Mouse (Mus musculus): Measurements from ENCODE around the gene Itpkb.
A peak's percentile ranks its signal among the peaks of the same experiment; 100 is the strongest.

Gene Itpkb

DNA sequence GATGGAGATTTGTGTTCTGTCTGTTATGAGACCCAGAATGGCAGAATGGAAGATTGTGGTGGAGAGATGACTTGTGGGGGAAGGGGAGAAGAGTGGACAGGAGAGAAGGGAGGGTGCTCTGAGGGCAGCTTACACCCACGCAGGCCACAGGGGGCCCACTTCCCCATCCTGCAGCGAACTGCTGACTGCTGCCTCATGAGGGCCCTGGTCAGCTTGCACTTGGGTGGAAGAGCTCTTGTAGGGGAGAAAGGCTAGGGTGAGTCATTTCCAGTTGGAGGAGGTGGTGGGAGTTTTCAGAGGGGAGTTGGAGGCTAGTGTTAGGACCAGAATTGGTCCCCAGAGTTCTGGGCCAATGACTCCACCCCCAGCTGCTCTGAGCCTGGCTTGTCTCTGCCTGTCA lies 86.8 kb downstream of the Itpkb start:
- no peak for DNase-seq (ENCODE audit: low read depth, low spot score)

DNA sequence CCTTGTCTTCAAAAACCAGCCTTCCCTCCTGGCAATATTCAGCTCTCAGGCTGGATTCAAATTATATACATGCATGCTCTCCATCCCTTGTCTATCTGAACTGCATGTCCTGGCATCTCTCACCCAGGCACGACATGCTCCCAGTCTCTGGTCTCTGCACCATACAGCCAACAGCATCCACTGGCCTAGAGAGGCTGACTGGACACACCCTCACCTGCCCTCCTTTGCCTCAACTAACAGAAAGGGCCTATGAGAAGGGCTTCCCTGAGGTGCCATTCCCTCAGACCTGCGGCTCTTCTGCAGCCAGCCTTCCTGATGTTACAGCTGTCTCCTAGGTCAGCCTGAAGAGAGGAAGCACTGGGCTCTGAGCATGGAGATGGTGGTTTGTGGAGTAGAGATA lies 88.8 kb downstream of the Itpkb start:
- no peak for DNase-seq (ENCODE audit: low read depth, low spot score)

DNA sequence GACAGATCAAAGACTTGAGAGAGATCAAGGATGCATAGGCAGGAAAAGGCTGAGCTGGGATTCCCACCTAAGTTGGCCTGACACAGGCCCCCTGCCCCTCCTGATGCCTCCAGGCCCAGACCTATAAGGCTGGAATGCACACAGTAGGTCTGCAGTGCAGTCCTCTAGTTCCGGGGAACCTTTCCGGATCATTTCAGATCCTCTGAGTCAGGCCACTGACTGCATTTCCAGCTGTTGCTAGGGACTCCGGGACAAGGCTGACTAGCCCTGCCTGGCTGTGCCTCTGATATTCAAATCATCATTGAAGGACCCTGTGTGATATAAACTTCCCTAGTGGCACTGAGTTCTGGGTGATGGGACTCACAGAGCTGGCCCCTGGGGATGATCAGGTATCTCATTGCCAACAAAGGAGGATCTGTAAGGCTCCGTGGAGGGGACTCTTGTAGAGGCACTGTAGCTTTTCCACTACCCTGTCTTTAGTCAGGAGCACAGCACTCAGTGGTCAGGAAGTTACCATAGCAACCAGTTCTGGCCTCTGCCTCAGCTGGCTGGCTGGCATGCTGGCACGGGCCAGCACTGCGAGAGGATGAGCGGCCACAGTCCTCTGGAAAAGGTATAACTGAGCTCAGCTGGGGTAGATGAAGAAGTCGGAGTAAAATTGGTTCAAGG lies 90.3 kb downstream of the Itpkb start:
- DNase-seq (ENCODE audit: low read depth, low spot score), result no peak

DNA sequence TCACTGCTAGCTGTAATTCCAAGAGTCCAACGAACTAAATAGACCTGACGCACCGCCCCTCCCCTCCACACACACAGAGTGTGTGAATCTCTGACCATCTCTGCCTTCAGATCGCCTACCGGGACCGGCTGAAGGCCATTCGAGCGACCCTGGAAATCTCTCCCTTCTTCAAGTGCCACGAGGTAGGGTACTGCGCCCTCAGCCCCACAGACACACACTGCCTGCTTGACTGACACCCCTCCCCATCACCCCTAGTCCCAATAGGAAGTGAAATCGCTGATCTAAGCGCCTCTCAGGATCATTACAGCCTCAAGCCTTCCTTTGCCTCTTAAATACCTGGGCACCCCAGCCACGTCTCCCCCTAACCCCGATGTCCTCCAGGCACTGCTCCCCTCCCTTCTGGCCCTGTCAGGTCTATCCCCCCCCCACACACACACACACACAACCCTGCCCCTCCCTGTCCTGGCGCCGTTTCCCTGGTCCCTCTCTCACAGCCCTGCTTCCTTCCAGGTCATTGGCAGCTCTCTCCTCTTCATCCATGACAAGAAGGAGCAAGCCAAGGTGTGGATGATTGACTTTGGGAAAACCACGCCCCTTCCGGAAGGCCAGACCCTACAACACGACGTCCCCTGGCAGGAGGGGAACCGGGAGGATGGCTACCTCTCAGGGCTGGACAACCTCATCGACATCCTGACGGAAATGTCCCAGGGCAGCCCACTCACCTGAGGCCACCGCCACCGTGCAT lies 91.1 kb downstream of the Itpkb start:
- DNase-seq (ENCODE audit: low read depth, low spot score), result no peak

DNA sequence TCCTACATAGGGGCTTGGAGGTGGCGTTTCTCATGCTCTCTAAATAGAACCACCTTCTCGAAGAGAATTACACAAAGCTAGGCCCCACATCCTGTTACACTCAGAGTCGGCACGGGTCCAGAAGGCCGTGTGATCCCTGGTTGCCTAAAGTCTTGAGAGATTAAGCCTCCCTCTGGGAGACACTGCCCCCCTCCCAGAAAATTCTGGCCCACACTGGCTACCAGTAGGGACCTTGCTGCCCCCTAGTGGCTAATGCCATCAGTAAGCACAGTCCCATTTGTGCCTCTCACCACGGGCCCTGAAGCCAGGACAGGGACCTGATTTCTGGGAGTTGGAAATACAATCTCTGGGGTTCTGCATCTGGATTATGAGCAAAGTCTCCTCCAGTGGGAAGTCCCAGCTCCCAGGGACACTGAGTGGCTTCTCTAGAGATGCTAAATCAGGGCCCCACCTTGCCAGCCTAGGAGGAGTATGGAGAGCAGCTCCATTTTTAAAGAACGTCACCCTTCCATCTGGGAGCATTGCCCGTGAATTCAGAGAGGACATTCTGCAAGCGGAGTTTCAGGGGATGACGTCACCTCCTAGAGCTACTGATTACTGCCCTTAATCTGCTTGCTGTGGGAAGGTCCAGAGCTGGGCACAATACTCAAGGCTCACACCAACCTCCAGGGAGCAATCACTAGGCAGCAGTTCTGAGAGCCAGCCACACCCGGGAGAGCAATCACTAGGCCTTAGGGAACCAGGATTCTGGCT lies 92.0 kb downstream of the Itpkb start:
- DNase-seq (ENCODE audit: low read depth, low spot score), result no peak

DNA sequence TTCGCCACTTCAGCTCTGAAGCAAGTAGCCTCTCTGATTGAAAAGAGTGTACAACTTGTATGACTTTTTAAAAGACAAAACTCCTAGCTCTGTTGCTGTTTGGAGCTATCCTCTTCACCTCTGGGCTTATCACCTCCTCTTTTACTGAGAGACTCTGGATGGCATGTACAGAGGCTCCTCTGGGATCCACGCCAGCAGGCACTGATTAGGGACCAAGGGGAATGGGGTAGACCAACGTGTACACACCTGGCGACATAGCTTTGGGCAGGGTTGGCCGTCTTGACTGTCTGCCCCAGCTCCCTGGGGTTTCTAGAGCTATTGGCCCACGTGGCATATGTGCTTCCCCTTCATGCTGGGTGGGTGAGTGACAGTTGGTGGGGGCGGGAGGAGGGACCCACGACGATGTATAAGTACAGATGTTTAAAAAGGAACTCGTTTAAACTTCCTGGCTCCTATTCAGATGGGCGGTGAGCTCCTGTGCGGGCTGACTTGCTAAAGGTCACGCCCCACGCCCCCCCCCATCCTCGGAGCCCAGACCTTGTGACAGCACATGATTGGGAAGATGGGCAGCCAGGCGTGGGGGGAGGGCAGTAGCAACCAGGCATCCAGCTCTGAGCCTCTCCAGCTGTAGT lies 92.8 kb downstream of the Itpkb start:
- DNase-seq (ENCODE audit: low read depth, low spot score), result no peak

DNA sequence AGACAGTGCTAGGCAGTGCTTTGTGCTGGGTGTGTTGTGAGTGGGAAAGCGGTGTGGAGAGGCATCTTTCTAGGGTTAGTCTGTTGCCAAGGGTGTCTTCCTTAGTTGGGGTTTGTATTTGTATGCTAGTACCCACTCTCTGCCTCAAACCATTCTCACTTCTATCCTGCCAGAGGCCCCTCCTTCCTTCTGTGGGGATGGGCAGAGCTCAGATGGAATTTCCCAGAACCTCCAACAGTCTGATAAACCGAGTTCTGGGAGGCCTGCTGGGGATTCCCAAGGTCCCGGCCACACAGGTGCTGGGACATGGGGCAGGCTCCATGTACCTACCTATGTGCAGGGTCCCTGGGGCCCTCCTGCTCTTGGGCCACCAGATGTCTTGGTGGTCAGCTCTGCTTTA lies 93.6 kb downstream of the Itpkb start:
- DNase-seq (ENCODE audit: low read depth, low spot score), result no peak

DNA sequence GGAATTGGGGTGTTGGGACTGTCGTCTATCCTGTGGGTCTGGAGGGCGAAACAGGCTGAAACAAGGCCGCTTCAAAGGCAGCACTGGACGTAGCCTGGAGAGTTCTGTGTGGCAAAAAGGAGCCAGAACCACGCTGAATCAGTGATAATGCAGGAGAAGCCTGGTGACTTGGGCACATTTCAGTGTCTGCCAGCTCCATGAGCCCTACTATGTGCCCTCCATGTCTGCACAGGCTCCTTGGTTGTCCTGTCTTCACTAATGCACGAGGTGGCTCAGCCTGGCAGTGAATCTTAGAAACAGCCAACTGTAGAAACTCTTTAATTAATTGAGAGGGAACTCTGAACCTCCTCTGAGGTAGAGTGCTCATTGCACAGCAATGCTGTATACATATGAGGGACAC lies 96.1 kb downstream of the Itpkb start:
- DNase-seq (ENCODE audit: low read depth, low spot score), result no peak

DNA sequence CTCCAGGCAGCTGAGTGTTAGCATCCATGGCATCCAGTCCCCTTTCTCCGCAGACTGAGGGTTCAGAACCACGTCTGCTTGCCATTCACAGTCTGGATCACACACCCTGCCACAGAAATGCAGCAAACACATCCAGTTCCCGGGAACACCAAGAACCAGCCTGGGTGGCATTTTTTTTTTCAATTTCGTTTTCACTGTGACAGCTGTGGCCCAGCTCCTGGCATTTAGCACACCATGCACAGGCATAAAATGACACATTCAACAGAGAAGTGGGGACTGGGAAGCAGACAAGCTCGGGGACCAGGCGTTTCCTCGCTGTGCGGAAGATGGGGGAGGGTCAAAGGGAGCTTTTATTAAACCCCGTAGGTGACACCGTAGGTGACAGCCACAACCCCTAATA lies 97.4 kb downstream of the Itpkb start:
- DNase-seq (ENCODE audit: low read depth, low spot score), result peak; percentile 58

DNA sequence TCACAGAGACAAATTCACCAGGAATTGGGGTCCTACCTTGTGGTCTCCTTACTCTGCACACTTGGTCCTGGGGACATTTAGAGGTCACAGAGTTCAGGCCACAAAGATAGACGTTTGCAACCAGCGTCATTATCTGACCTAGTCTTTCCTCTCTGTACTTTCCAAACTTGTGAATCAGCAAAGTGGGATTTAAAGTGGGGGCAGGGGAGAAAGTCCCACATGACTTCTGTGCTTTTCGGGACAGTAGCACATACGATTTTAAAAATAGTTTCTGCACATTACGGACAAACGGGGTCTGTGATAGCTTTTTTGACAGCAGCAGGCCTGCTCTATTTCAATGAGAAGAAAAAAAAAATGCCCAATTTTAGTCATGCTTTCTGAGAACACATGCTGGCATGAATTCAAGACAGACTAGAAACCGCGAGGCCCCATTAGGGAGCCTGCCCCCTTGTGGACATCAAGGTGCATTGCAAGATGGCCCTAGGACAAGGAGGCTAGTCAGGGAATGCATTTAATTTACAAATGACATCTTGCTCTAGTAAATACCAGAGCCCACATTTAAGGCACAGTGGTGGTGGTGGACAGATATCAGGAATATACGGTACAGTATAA lies 97.9 kb downstream of the Itpkb start:
- DNase-seq (ENCODE audit: low read depth, low spot score), result no peak

DNA sequence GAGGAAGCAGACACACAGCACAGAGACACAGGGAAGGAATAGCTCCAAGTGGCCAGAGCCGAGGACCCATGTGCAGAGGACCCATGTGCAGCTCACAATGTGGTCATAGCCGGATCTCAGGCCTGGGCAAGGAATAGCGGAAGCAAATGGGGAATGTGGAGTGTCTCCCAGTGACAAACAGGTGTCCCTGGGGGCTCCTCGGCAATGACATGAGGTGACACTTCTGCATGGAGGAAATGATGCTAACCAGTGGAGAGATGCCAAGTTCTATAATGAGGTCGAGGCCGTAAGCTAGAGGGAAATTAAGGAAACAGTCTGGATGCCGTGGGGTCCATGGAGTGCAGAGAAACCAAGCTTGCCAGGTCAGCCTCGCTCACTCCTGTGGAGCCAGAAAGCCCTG lies 98.6 kb downstream of the Itpkb start:
- DNase-seq (ENCODE audit: low read depth, low spot score), result no peak

DNA sequence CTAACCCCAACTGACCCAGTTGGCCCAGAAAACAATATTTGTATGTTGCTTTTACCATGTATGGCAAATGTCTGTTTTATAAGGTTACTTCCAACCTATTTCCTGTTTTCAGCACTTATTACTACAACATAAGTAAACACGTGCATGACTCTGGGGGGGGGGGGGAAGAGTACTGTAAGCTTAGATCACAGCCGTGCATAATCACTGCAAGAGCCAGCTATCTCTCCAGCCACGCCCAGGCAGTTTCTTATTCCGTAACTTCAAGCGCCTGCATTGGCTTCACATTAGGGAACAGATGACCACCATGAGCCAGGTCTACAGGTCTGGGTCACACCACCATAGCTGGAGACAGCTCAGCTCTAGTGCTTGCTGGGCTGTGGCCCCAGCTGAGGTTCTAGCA lies 99.5 kb downstream of the Itpkb start:
- DNase-seq (ENCODE audit: low read depth, low spot score), result no peak

DNA sequence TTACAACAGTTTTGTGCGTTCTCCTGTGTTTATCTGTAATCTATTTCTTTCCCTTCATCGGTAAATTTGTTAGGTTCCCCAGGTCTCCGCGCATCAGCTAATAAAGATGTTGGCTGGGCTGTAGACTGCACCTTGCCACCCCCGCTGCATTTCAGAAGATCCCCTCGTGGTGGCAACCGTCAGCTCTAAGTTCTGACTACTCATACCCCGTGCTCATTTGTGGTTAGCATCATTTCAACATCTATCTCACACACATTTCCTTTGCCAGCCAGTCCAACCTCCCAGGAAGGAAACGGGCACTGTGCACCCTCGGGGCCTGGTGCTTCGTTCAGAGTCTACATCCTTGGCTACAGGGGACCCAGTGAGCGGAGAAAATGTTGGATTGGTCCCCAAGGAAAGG lies 101.5 kb downstream of the Itpkb start:
- peak; percentile 39 for DNase-seq (ENCODE audit: low read depth, low spot score)

DNA sequence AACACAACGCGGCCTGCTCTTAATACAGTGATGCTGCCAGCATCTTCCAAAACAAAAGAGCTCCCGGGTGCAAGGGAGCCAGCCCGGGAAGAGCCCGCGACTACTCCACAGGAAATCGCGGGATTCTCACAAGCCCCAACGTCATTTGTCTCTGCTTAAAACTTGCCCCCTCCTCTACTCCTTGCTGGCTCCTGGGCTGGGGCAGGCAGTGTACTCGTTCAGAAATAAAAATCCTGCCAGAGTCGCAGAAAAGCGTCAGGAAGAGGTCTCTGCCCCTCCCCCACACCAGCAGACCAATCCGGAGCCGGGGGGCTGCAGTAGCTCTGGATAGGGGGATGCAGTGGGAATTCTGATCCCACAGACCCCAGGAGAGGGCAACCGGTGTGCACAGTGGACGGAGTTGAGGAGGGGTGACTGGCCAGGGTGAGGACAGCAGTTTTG lies 102.8 kb downstream of the Itpkb start:
- DNase-seq (ENCODE audit: low read depth, low spot score), result no peak

DNA sequence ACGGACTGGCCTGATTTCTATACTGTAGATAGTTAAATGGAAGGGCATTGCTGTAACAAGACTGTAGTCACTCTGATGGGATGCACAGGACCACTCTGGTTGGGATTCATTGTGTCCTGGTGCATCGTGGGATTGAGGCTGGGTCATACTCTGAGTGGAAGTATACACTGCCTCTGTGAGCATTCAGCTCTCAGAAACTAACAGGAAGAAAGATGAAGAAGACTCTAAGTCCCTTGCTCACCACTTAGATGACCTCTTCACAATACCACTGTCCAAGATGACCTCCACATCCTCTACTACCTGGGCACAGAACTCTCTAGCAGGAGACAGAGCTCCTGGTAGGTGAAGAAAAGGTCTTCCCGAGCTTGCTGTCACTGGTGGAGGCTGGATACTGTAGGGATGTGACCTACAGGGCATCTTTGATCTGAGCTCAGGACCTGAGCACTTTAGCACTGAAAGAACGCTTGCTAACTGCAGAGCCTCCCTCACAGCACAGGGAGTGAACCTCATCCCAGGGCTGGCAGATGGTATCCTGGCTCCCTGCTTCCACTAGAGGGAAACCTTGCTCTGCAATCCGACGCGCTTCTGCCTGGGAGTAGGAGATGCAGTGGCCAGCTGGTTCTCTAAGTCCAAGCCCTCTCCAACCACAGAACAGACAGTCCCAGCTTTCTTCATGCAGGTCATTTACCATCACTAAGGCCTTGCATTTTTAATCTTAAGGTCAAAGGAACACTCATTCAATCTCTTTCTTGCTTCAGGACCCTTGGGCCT lies 103.7 kb downstream of the Itpkb start:
- peak; percentile 71 for DNase-seq (ENCODE audit: low read depth, low spot score)

DNA sequence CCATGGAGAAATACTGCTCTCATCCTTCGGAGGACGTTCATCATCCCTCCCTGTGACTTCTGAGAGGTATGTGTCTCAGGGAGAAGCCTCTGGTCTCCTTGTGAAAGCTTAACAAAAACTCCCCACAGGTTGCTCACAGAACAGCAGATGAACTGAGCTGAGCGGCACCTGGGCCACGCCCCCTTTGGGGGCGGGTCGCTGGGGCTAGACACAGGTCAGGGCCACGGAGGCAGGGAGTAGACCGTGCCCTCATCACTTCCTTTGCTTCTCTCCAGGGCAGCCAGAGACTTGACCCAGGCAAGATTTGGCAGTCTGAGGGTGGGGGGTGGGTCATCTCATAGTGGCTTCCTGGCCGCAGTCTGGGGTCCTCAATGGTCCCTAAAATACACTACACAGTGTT lies 104.6 kb downstream of the Itpkb start:
- no peak for DNase-seq (ENCODE audit: low read depth, low spot score)

DNA sequence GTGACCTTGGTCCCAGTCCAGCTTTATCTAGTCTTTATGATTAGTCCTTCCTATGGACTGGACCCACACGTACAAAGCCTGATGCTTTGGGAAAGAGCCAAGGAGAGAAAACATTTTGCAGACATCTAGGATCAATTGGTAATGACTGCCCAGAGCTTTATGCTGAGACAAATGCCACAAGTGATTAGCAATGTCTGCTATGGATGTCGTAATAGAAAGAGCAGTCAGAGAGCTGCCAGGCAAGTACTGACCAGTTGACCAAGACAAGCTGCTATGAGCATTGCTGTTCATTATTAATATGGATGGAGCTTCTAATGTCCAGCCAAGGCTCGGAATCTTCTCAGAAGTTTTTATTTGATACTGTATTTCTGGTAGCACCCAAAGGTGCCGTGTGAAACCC lies 109.2 kb downstream of the Itpkb start:
- DNase-seq (ENCODE audit: low read depth, low spot score), result no peak

DNA sequence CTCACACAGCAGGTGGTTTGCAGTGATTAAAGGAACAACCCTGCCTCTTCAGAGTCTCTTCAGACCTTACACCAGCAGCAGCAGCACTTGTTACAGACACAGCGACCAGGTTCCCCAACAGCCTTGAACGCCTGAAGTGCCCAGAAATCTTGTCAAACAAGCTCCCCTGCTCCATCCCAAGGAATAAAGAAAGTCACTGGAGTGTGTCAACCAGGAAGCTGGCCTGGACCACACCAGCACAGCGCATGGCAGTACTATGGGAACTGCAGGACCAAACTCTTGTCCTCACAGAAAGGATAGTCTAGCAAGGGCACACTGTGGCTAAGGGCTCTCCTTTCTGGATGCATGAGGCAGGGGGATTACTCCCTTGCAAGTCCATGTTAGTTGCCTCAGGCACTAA lies 114.1 kb downstream of the Itpkb start:
- no peak for DNase-seq (ENCODE audit: low read depth, low spot score)

DNA sequence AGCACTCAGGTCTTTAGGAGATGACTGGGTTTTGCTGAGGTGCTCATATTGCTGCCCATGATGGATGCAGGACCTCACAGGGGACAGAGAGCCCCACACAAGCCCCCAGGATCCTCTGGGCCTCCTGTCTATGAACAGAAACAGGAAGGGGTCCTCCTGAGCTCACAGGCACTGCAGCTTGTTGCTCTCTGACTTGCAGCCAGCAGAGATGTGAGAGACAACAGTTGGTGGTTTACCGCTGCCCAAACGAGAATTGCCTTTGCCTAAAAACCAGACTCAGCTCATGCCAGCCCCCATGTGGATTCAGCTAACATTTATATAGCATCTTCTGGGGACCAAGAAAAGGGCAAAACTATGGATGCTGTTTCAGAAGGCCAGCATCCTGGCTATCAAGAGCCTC lies 119.4 kb downstream of the Itpkb start:
- DNase-seq (ENCODE audit: low read depth, low spot score), result no peak

DNA sequence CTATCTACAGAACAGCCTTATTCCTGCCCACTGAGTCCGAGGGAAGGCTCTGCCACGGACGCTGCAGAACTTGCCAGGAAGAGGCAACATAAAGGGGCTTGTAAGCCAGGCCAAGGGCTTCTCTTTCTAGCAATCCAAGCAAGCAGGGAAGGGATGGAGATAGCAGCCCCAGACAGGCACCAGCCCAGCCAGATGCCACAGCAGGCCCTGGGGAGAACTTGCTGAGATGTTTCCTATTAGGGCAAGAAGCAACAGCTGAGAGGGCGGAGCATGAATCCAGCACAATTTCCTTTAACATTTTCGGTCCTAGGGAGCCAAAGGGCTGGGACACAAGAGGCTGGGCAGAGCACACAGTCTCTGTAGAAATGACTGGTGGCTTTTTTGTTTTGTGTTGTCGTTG lies 128.0 kb downstream of the Itpkb start:
- DNase-seq (ENCODE audit: low read depth, low spot score), result no peak

DNA sequence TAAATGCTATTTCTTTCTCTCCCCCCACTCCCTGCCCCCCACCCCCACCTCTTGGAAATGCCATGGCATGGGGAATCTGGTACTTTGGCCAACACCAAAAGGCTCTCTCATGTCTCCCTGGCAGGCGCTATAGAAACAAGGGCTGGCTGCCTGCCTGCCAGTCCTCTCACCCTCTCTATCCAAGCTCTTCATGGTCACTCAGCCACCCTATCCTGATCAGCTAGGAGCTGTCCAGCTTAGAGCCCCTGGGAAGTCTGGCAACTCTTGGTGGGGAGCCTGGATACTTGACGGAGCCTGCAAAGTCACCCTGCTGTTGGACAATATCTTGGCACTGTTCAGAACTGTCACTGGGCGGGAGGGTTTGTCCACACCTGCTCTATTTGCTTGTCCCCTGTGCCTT lies 128.4 kb downstream of the Itpkb start:
- DNase-seq (ENCODE audit: low read depth, low spot score), result no peak
